Mouse (Mus musculus) embryo, embryonic 9.5 days (tissue): ENCODE data around the gene Hebp1.

Experiments used
- DNase-seq: peaks from one replicate; pipeline ENCODE4 v3.0.0-alpha.2; 2017; ENCODE audit errors: extremely low spot score

Gene Hebp1

DNA sequence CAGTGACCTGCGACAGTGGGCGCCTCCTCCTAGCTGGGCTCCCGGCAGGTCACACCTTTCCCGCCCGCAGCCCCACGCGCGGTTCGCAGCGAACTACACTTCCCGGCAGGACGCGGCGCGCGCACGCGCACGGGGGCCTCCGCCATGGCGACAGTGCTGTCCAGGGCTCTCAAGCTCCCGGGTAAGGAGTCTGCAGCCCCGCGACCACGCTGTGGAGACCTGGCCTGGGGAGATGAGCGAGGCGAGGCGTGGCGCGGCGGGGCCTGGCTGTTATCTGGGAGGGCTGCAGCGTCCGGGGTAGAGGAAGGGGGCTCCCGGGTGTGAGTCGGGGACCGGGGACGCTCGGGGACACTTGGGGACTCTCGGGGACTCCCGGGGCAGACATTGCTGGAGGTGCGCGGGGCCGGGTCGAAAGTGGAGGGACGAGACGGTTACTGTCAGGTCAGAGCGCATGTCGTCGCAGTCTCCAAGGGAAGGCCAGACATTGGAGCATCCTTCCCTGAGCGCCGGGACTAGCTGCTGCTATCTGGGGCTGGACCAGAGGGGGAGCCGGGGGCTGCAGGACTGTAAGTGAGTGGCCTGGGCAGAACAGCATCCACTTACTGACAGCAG lies at the start of gene Hebp1, which contains the start of gene Fam234b:
TSS of gene Hebp1 (minus strand) at position 102 of the 612 bp plus-strand sequence.
TSS of gene Fam234b (plus strand) at position 57 of the 612 bp plus-strand sequence.
- DNase-seq = peak; percentile 80

DNA sequence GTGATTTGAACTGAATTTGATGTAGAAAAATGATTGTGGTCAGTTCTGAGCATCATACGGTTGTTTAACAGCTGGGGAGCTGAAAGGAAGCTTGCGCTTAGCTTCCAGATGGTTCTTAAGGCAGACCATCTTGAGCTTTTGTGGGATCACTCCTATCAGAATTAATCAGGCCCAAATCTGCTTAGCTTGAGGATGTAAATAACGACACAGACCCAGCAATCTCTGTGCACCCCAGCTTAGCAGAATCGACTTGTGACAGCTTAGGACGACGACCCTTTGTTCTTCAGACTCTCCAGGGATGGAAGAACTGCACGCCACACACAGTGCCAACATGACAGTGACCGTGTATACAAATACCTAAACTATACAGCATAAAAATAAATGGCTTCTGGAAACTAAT lies 47.8 kb upstream of the Hebp1 start:
- no peak for DNase-seq

DNA sequence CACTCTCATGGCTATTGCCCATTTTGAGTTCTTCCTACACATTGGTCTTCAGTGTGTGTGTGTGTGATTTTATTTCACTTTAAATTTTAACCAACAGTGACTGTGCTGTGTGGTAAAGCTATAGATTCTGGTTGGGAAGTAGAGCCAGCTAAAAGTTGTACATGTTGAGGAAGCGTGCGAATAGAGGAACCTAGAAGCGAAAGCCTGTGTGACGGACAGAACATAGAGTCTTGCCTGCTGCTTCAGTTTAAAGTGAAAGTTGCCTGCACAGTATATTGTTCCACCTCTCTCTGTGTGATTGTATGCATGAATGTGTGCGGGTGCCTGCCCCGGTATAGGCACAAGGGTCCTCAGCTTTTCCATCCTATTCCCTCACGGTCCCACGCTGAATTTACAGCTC lies 42.5 kb upstream of the Hebp1 start:
- DNase-seq = no peak

DNA sequence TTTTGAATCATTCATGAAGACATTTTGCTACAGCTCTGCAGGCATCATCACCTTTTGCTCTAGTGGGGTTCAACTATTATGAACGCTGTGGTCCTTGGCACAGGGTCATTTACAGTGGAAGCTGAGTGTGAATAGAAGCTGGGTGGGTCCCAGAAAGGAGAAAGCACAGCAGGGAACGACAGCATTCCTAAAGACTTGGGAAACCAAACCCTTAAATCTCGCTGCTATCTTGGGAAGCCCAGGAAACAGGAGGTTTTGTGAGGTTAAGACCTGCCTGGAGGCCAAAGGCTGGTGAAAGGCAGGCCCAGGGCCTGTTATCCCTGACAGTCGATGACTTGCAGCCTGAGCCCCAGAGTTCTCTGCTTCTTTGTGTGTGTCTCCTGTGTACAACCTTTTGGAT lies 40.4 kb upstream of the Hebp1 start:
- no peak for DNase-seq

DNA sequence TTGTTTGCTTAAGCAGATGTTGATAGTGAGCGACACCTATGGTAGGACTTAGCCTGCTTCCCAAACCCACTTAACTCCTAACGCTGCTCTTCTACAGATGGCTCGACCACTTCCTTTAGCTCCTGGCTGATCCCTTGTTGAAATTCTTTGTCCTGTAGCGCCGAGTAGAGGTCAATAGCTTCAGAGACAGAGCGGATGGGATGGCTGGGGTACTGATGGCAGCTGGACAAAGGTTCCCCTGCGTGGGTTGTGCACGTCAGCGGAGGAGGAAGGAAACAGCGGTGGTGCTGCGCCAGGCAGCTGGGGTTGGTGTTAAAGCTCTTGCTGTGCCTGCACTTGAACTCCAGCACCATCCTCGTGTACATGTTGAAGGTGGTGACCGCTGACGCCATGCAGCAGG lies 39.5 kb upstream of the Hebp1 start:
- no peak for DNase-seq

DNA sequence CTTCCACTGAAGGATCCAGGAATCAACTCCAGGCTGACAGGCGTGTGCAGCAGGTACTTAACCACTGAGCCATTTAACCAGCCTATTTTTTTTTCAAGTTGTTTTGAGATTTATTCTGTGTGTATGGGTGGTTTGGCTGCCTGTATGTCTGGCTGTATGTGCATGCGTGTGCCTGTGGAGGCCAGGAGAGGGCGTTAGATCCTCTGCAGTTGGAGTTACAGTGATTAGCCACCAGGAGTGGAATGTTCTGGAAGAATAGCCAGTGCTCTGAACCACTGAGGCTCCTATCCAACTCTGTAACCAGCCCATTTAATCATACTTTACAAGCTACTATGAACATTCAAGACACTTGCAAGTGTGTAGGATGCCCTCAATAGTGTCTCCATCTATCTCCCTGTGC lies 38.8 kb upstream of the Hebp1 start:
- no peak for DNase-seq

DNA sequence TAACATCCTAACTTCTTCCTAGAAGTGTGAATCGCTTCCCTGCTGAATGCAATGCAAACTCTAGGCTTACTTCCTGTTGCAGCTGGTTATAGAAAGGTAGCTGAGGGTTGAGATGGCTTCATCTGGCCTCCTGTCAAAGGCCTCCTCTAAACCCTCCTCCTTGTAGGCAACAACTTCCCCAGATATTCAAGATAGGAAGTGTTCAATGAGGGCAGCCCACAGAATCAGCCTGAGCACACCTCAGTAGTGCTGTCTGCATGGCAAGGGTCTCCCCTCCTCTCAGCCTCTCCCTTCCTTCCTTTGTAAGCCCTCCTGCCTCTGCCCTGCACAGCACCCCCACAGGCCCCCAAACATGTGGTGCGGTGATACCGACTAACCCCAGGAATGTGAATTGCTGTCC lies 37.9 kb upstream of the Hebp1 start:
- DNase-seq = no peak

DNA sequence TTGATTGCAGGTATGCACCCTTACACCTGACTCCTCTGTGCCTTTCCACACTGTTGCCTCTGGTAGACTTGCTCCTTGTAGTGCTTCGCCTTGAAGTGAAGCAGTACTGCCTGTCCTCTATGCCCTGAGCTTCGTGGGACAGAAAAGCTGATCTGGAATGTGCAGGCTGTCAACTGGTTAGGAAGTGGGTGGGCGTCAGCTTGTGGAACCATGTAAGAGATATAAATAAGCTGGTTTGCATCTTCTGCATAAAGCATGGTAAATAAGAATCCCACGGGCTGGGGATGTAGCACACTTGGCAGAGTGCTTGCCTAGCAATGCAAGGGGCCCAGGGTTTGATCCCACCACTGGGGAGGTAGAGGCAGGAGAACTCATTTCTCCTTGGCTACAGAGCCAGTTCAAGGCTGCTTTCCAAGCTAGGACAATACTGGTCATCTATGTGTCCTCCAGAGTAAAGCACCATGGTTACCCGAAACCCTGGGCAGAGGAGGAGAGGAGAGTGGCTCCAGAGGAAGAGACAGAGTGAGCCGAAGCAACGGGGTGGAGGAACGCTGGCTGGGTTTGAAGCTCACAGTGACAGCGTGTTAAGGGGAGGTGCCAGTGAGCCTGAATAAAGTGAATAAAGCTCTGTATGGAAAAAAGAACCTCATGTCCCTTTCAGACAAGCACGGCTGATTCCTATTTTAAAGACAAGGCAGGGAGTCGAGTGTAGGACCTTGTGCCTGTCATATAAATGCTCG lies 34.8 kb upstream of the Hebp1 start:
- no peak for DNase-seq

DNA sequence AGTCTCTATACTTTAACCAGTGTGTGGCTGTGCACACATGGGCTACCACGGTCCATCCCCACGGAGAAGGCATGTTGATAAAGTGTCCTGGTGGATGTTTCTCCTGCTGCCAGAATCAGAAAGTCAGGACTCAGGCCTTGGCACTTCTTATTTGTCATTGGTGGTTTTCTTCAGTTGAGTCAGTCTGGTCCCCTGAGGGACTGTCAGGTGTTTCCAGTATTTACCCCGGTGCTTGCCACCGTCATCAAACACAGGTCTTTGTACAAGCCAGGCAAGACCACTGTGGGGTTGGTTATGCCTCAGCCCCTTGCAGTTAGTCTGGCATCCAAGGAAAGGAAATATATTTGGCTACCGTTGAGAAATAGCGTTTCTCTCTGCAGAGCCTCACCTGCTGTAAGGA lies 32.8 kb upstream of the Hebp1 start:
- no peak for DNase-seq

DNA sequence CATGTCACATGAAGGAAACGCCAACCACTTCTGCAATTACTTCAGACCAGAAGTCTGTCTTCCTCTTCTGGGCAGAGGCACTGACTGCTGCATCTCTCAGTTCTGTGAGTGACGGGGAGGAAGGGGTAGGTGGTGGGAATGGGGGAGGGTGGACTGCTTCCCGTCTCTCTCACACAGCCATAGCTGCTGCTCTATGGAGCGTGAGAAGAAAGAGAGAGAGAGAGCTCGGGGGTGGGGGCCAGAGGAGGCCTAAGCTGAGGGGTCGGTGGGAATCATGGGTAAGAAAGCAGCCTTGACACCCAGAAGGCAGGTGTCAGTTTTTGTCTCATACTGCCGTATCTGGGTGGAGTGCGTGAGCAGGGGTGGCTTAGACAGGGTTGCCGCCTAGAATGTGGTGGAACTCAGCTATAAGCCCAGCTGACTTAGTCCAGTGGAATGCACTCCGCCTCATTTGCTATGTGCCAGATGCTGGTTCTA lies 30.7 kb upstream of the Hebp1 start:
- peak; percentile 31 for DNase-seq

DNA sequence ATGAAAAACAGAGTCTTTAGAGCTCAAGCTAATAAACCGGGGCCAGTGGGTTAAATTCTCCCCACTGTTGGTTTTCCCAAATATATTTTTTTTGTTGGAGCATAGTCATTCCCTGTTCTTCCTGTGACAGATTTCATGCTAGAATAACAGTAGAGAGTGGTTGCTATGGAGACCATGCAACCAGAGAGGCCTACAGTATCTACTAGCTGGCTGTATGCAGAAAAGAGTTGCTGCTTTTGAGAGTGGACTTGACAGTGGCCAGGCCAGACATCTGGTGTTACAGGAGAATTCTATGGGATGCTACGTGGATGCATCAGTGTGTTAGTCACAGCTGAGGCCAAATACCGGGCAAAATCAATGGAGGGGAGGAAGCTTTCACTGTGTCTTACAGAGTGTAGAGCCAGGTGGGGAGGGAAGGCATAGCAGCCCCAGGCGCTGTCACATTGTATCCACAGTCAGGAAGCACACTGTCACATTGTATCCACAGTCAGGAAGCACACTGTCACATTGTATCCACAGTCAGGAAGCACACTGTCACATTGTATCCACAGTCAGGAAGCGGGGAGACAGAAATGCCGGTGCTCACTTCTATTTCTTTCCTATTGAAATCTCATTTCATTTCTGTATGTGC lies 26.1 kb upstream of the Hebp1 start:
- no peak for DNase-seq

DNA sequence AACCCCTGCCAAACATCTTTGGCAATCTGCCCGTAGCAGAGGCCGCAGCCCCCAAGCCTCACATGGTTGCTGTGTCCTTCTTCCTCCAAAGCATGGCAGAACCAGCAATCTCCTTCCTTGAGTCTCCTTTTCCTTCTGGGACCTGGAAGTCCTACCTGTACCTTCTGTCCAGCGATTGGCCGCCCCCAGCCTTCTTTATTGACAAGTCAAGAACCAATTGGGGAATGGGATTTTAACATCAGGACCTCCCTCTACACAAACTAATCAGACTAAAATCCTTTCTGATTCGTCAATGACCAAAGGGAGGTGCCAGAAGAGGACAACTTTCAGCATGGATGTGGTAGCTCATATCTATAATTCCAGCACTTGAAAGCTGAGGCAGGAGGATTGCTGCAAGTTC lies 22.1 kb upstream of the Hebp1 start:
- DNase-seq = no peak

DNA sequence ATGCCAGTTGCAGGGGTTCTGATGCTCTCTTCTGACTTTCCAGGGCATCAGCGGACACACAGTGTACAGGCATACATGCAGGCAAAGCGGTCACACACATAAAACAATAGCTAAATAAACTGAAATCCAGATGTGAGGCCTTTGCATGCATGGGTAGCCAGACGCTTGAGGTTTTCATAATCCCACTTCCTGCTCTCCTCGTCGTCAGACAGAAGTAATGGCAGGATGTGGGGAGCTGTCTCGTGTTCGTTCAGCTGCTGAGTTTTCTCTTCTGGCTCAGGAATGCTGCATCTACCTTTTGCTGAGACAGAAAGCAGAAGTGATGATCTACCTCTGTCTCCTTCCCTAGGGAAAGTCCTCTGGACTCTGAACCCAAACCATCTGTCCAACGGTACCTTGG lies 20.5 kb upstream of the Hebp1 start:
- DNase-seq = no peak

DNA sequence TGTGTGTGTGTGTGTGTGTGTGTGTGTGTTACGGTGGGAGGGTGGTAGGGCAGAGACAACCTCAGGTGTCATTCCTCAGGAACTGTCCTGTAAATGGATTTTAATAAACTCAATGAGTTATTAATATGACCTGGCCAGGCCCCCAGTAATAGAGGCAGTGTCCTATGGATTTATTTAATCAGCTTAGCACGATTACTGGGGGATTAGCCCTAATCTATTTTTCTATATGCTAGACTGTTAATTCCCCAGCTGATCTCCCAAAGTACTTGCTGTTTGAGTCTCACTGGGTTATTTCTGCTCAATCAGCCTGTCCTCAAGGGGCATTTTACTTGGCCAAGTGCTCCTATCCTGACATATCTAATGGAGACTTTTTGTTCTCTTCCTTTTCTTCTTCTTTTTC lies 14.8 kb upstream of the Hebp1 start:
- DNase-seq = no peak

DNA sequence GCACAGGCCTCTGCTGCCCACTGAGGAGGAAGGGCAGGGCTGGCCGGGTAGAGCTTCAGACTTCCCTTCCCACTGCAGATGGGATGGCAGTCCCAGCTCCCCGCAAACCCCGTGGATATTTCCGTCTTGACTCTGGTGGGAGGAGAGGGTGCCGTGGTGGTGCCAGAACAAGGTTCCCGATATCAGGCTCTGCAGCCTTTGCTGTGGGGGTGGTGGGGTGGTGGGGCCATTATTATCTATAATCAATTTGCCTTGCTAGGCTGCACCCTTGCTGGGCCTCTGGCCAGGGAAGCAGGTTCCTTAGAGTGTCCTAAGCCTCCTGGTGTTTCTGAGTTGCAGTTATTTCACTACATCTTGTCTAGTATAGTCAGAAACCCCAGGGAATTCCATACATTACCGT lies 13.3 kb upstream of the Hebp1 start:
- DNase-seq = no peak

DNA sequence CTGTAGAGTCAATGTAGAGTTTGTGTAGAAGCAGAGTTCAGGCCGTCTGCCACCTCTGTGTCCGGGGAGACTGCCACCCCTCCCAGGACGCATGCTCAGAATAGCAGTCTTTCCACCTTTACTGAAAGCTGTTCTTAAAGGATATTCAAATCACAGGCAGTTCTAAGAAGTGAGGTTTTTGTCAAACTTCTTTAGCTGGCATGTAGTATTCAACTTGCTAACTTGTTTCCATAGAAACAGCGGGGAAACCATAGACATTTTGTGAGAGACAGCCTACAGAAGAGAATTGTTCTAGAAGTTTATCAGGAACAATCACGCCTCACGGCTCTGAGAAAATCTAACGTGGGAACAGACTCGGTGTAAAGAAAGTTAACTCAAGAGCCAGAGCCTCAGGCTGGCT lies 9.1 kb upstream of the Hebp1 start:
- DNase-seq = no peak

DNA sequence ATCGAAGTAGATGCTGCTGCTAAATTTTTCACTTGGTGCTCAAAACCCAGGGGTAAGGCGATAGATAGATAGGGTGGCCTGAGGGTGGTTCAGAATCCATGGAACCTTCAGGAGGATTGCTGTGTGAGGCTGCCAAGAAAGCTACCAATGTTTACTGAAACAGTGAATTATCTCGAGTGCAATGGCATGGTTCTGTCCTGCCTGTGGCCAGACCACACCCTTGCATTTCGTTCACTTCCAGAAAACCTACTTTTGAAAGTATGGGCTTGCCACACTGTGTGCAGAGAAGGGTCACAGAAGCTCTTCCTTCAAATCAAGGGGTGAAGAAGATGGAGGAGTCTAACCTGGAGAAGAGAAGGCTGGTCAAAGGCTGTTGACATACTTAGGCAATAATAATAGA lies 8.0 kb upstream of the Hebp1 start:
- DNase-seq = no peak

DNA sequence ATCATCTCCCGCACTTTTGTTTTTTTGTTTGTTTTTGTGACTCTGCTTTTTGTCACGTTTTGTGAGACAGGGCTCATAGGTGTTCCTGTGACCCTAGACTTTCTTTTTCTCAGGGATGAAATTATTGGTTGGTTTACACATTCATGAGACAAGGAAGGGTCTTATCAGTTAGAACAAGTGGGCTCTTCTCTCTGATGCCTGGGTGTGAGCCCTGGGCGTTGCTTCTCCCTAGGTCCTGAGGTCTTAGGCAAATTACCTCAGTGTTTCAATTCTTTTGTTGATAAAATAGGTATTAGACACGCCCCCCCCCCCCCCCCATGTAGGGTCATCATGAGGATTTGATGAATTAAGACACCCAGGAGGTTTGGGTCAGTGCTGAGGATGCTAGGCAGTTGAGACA lies 7.0 kb upstream of the Hebp1 start:
- DNase-seq = no peak

DNA sequence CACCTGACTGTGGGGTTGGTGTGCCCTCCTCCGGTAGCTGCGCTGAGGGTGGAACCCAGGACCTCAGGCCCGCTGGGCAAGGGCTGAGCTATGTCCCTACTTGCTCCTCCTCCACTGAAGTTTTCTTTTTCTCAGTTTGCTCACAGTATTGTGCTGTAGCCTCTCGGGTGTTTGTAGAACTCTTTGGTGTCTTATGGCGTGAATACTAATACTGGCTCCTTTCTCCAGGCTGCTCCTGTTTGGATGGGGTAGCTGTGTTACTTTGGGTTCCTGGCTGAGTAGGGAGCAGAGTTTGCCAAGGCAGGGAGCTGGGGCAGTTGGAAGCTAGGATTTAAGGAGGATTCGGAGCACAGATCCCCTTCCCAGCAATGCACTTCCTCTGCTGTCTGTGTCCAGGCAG lies 5.9 kb upstream of the Hebp1 start:
- no peak for DNase-seq

DNA sequence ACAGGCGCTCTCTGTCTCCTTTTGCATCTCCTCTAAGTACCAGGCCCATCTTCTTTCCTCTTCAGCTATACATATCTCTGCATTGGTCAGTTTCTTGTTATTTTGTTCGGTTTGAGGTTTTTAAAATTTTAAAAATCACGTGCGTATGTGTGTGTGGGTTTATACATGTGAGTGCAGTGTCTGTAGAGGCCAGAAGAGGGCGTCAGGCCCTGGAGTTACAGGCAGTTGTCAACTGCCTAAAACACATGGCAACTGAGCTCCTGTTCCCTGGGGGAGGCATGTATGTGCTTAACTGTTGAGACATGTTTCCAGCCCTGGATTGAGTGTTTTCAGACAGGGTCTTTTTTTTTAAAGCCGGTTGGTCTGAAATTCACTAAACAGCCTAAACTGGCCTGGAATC lies 4.8 kb upstream of the Hebp1 start:
- DNase-seq = no peak

DNA sequence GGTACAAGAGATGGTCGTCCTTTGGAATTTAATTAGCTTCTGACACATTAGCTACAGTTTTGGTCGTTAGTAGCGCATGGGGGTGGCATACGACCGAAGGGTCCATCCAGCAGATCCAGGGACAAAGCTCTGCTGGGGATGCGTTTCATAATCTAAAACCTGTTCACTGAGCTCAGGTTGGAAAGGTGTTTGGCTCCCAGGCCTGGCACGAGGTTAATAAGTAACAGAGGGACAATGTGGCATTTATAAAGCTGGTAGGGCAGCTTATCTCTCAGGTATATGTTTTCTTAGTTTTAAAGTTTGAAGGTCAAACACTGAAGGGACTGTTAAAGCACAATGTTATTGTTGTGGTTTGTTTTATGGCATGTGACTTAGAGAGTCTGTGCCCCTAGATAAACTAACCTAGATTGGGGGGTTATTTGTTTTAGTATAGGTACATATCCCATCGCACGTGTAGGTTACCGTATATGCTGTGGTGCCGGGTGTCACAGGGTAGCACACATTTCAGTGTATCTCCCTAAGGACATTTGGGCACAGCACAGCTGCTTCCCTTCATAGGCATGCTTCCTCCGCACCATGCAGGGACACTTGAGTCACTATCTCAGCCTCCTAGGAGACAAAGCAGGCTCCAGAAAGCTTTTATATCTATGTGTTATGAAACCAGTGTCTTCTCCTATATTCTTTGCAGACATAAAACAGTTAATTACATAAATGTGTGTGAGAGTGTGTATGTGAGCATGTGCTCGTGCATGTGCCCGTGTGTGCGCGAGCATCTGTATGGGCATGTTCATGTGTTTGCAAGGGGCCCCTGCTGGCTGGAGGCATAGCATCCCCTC lies 2.5 kb upstream of the Hebp1 start:
- no peak for DNase-seq

DNA sequence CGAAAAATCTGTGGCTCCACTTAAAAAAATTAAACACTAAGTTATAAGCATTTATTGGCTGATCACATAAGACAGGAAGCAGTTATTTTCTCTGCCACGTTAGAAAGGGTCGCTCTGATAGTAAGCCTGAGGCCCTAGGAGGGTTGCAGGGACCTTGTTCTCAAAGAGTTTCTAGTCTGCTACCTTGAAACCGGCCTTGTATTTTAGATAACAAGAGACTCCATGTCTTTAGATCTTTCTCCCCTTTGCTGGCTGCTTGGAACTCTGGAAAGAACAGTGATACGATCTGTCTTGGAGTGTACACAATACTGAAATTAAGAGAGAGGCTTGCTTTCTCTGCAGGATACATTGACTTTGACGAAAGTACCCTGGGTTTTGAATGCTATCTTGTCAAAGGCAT lies 904 bp upstream of the Hebp1 start:
- DNase-seq = no peak
